Mouse (Mus musculus): ENCODE data around the gene Flad1. TPM values are rescaled to one million over a fixed set of nuclear protein-coding genes. Genes with fewer than 3 reads are reported as not detected.
A peak's percentile ranks its signal among the peaks of the same experiment; 100 is the strongest.
"Not testable (repeated sequence)": the region's sequence is repeated elsewhere in the genome, so short reads cannot be mapped to it uniquely, and the experiment has no call there.

Gene Flad1
- polyA plus RNA-seq, 1 experiment from 2014 or later = 18.1 TPM

DNA sequence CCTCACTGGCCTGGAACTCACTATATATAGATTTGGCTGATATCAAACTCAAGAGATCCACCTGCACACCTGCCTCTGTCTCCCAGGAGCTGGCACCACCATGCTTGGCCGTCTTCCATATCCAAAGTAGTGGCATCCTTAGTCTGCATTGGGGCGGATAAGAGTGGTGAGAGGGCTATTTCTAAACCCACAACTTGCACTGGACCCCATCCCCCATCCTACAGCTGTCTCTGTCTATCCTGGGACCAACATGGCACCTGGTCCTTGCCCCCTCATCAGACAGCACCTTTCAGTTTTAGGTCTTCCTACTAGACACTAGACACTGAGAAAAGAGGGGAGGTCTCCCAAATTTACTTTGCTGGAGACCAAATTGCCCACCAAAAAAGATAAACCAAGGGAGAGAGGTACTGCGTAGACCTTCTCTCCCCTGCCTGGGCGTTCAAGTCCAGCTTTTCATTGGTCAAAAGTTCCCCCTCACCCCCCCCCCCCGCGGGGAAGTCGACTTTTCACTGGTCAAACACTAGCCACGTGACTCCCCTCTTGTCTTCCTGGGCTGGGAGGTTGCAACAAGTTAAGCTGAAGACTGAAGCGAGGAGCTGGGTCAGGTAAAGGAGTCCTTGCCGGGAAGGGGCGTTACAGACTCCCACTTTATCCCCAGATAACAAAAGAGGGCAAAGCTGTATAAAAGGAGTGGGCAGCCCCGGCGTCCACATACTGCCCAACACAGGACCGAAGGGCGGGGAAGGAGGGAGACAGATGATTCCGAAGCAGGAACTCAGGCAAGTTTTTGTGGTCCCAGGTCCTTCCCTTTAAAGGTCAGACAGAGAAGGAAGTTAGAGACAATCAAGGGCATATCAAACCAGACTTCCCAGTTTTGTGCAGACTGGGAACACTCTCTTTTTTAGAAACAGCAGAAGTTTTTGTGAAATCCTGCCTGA lies 24.8 kb upstream of the Flad1 start, which contains the start of gene Pbxip1:
TSS of gene Pbxip1 (plus strand) at position 531 of the 938 bp plus-strand sequence.
- Histone ChIP-seq H3K9ac (peak within 1 kb of the TSS; percentile 53), H3K4me3 (ENCODE audit: low read depth, low read length) (peak within 1 kb of the TSS; percentile 46), H3K27me3 (ENCODE audit: insufficient read depth, low read length) (no peaks in the 10 kb centered on the region), H3K36me3 (ENCODE audit: insufficient read depth) (peaks cover 28% of the 10 kb centered on the region), H3K4me2 (peak within 1 kb of the TSS; percentile 73), H3K9me3 (ENCODE audit: low read depth, low read length) (no peaks in the 10 kb centered on the region), H3K4me1 (ENCODE audit: insufficient read depth) (peaks cover 9% of the 10 kb centered on the region; the same call in 1 of the 2 replicates), H3K27ac (ENCODE audit: low read depth) (peak within 1 kb of the TSS; percentile 65)
- ATAC-seq (ENCODE audit: insufficient read depth) (peak; percentile 80), DNase-seq (peak; percentile 83)
- no peak for TF ChIP-seq CTCF (IDR thresholded peaks at IDR 0.05; ENCODE audit: low read depth)
- WGBS = 4% methylated on average over 16 of the region's 16 CpGs

DNA sequence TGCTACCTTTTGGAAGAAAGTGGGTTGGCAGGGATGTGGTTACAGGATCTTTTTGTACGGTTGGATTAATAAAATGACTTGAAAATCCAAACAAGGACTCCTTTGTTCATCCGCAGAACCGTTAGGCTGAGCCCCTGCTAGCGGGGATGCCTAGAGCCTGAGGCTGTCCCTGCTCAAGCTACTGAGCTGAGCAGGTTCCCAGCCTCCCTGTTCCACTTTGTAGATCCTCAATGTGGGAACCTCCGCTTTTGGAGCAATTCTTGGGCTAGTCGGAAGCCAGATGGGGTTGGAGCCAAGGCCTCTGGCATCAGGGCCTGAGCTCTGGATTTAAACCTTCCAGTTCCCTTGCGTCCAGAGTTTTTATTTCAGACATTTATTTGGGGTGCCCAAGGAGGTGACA lies 23.4 kb upstream of the Flad1 start:
- 74% methylated on average over 7 of the region's 7 CpGs for WGBS
- no peak overlapping the region for H3K4me3 ChIP-seq (ENCODE audit: low read depth, low read length)
- no peaks in the 10 kb centered on the region for H3K9me3 ChIP-seq (ENCODE audit: low read depth, low read length)
- H3K9ac ChIP-seq = no peak overlapping the region
- no peak for TF ChIP-seq CTCF (IDR thresholded peaks at IDR 0.05; ENCODE audit: low read depth)
- no peaks in the 10 kb centered on the region for H3K27me3 ChIP-seq (ENCODE audit: insufficient read depth, low read length)
- H3K4me2 ChIP-seq = no peak overlapping the region
- ATAC-seq (ENCODE audit: insufficient read depth) (no peak), DNase-seq (no peak)
- no peak overlapping the region for H3K27ac ChIP-seq (ENCODE audit: low read depth)
- peaks cover 13% of the 10 kb centered on the region; the same call in 1 of the 2 replicates for H3K4me1 ChIP-seq (ENCODE audit: insufficient read depth)
- peaks cover 28% of the 10 kb centered on the region for H3K36me3 ChIP-seq (ENCODE audit: insufficient read depth)

DNA sequence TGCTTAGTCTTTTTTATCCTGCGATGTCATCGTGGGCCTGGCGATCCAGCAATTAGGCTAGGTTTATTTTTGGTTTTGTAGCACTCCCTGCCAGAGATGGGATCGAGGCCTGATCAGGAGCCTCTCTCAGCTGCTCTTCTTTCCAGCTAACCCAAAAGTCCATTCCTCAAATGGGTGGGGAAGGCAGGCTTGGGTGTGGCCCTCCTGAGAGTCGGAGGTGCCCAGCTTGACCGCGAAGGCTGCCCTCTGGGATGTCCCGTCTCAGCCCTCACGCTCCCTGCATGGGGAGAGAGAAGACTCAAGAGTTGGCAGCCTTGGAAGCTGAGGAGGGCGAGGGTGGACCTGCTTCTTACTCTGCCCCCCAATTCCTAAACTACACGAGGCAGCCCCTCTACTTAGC lies 22.9 kb upstream of the Flad1 start:
- DNase-seq (no peak), ATAC-seq (ENCODE audit: insufficient read depth) (no peak)
- H3K27me3 ChIP-seq (ENCODE audit: insufficient read depth, low read length) = no peaks in the 10 kb centered on the region
- H3K4me2 ChIP-seq = no peak overlapping the region
- no peak overlapping the region for H3K27ac ChIP-seq (ENCODE audit: low read depth)
- no peak for TF ChIP-seq CTCF (IDR thresholded peaks at IDR 0.05; ENCODE audit: low read depth)
- H3K9me3 ChIP-seq (ENCODE audit: low read depth, low read length) = no peaks in the 10 kb centered on the region
- H3K9ac ChIP-seq = no peak overlapping the region
- peaks cover 28% of the 10 kb centered on the region for H3K36me3 ChIP-seq (ENCODE audit: insufficient read depth)
- H3K4me1 ChIP-seq (ENCODE audit: insufficient read depth) = peaks cover 13% of the 10 kb centered on the region; the same call in 1 of the 2 replicates
- 80% methylated on average over 11 of the region's 11 CpGs for WGBS
- no peak overlapping the region for H3K4me3 ChIP-seq (ENCODE audit: low read depth, low read length)

DNA sequence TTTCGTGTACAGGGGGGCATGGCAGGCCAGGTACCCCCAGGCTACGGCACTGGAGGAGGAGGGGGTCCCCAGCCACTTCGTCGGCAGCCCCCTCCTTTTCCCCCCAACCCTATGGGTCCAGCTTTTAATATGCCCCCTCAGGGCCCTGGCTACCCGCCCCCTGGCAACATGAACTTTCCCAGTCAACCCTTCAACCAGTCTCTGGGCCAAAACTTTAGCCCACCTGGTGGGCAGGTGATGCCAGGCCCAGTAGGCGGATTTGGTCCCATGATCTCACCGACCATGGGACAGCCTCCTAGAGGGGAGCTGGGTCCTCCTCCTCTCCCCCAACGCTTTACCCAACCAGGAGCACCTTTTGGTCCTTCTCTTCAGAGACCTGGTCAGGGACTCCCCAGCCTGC lies 20.9 kb upstream of the Flad1 start:
- Histone ChIP-seq H3K36me3 (ENCODE audit: insufficient read depth) (peaks cover 35% of the 10 kb centered on the region), H3K27me3 (ENCODE audit: insufficient read depth, low read length) (no peaks in the 10 kb centered on the region), H3K9ac (no peak overlapping the region), H3K4me2 (no peak overlapping the region), H3K27ac (ENCODE audit: low read depth) (no peak overlapping the region), H3K4me3 (ENCODE audit: low read depth, low read length) (no peak overlapping the region), H3K4me1 (ENCODE audit: insufficient read depth) (peaks cover 13% of the 10 kb centered on the region; the same call in 1 of the 2 replicates), H3K9me3 (ENCODE audit: low read depth, low read length) (no peaks in the 10 kb centered on the region)
- 81% methylated on average over 8 of the region's 8 CpGs for WGBS
- no peak for DNase-seq
- no peak for ATAC-seq (ENCODE audit: insufficient read depth)
- TF ChIP-seq CTCF (IDR thresholded peaks at IDR 0.05; ENCODE audit: low read depth) = no peak

DNA sequence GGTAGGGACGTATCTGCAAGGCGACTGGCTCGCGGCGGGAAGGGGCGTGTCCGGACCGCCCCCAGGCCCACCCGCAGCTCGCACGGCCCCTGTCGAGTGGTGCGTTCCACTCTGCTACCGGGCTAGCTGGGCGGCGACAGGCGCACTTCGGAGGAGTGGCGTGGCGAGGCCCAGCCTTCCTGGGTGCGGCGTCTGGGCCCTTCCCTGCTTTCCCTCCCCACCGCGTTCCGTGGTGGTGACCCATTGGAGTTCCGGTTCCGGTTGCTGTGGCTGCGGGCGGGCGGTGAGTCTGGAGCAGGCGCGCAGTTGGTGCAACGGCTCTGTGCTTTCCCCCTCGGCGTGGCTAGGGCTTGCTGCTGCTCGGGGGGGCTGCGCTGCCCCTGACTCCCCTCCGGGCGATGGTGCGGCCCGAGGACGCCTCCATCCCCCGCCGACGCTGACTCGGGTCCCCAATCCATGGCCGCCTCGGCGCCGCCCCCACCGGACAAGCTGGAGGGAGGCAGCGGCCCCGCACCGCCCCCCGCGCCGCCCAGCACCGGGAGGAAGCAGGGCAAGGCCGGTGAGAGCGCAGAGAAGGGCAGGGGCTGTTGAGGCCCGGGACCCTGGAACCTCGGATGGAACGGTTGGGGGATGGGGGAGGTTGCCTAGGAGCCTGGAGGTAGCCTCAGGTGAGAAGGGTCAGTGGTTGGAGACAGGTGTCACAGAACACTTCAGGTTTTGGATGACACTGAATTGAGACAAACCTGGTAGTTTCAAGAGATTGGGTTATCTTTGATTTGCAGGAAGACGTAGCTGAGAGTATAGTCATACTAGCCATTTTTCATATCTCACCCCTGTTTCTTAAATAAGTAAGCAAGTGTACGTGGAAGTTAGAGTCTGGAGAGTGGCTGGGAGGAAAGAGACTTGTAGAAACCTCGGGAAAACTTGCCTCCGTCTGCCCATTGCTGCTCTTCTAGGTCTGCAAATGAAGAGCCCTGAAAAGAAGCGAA lies 18.8 kb upstream of the Flad1 start, which contains the start of gene Pygo2:
TSS of gene Pygo2 (plus strand) at position 44 of the 989 bp plus-strand sequence.
- peak; percentile 98 for ATAC-seq (ENCODE audit: insufficient read depth)
- DNase-seq = peak; percentile 98
- Histone ChIP-seq H3K27me3 (ENCODE audit: insufficient read depth, low read length) (no peaks in the 10 kb centered on the region), H3K4me2 (peak within 1 kb of the TSS; percentile 82), H3K4me1 (ENCODE audit: insufficient read depth) (peaks cover 8% of the 10 kb centered on the region; the same call in 1 of the 2 replicates), H3K4me3 (ENCODE audit: low read depth, low read length) (peak within 1 kb of the TSS; percentile 92), H3K9me3 (ENCODE audit: low read depth, low read length) (no peaks in the 10 kb centered on the region), H3K27ac (ENCODE audit: low read depth) (peak within 1 kb of the TSS; percentile 91), H3K9ac (peak within 1 kb of the TSS; percentile 90), H3K36me3 (ENCODE audit: insufficient read depth) (peaks cover 56% of the 10 kb centered on the region)
- no peak for TF ChIP-seq CTCF (IDR thresholded peaks at IDR 0.05; ENCODE audit: low read depth)
- WGBS = 2% methylated on average over 68 of the region's 68 CpGs

DNA sequence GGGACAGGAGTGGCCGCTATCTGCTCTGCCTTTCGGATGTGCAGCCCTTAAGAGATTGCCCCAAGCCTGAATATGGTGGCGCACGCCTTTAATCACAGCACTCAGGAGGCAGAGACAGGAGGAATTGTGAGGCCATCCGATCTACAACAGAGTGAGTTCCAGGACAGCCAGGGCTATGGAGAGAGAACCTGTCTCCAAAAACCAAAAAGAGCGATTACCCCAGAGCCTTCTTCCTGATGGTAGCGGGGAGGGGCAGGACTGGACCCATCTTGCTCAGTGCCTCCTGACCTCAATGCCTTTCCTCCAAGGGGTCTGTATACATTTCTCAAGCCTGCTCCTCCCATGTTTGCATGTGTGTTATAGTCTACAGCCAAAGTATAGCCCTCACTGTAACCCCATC lies 17.4 kb upstream of the Flad1 start:
- H3K4me3 ChIP-seq (ENCODE audit: low read depth, low read length); ATAC-seq (ENCODE audit: insufficient read depth): not testable (repeated sequence)
- peaks cover 62% of the 10 kb centered on the region for H3K36me3 ChIP-seq (ENCODE audit: insufficient read depth)

More for the DNA sequence above, 17.4 kb upstream of the Flad1 start:
- WGBS = 85% methylated on average over 6 of the region's 7 CpGs
- H3K4me2 ChIP-seq; H3K27ac ChIP-seq (ENCODE audit: low read depth); H3K9me3 ChIP-seq (ENCODE audit: low read depth, low read length); H3K27me3 ChIP-seq (ENCODE audit: insufficient read depth, low read length); DNase-seq; H3K4me1 ChIP-seq (ENCODE audit: insufficient read depth); H3K9ac ChIP-seq: not testable (repeated sequence)

All from lung, embryonic 14.5 days (tissue).